Mouse (Mus musculus) liver, embryonic 15.5 days (tissue): ENCODE data around the gene Pcsk4. TPM values are rescaled to one million over a fixed set of nuclear protein-coding genes. Genes with fewer than 3 reads are reported as not detected.

Experiments used
- ATAC-seq: fragments of 200-750 bp; cut with Nextera tagmentation; 2 replicates; pipeline ENCODE4 v1.8.0; 2017; ENCODE audit warnings: moderate number of reproducible peaks, mild to moderate bottlenecking, moderate library complexity; ENCODE audit not compliant: insufficient read depth
- H3K27ac ChIP-seq: fragments of 300-500 bp; sonication (generic); replicated peaks from 2 replicates; pipeline ENCODE4 v1.5.1; 2015; ENCODE audit warnings: mild to moderate bottlenecking, inconsistent platforms
- H3K27me3 ChIP-seq: fragments of 300-500 bp; sonication (generic); 2 replicates; pipeline ENCODE4 v1.6.1; 2015; ENCODE audit warnings: mild to moderate bottlenecking, inconsistent platforms
- H3K36me3 ChIP-seq: fragments of 300-500 bp; sonication (generic); replicated peaks from 2 replicates; pipeline ENCODE4 v1.6.1; 2015; ENCODE audit warnings: moderate library complexity, mild to moderate bottlenecking, inconsistent platforms
- H3K4me1 ChIP-seq: fragments of 300-500 bp; sonication (generic); replicated peaks from 2 replicates; pipeline ENCODE4 v1.6.1; 2015; ENCODE audit warnings: inconsistent platforms
- H3K4me2 ChIP-seq: fragments of 300-500 bp; sonication (generic); 2 replicates; pipeline ENCODE4 v1.6.1; 2015; ENCODE audit warnings: moderate library complexity, mild to moderate bottlenecking, inconsistent platforms
- H3K4me3 ChIP-seq: fragments of 300-500 bp; sonication (generic); replicated peaks from 2 replicates; pipeline ENCODE4 v1.5.1; 2015; ENCODE audit warnings: mild to moderate bottlenecking, inconsistent platforms
- H3K9ac ChIP-seq: fragments of 300-500 bp; sonication (generic); 2 replicates; pipeline ENCODE4 v1.6.1; 2015; ENCODE audit warnings: moderate library complexity, mild to moderate bottlenecking, inconsistent platforms
- H3K9me3 ChIP-seq: fragments of 300-500 bp; sonication (generic); replicated peaks from 2 replicates; pipeline ENCODE4 v1.6.1; 2016; ENCODE audit warnings: inconsistent platforms
- WGBS: fragments of 180-500 bp; shearing (Covaris S2); methylation state at CpG from one replicate; pipeline ENCODE4 v1.1.7; 2015; ENCODE audit warnings: mixed read lengths; ENCODE audit not compliant: insufficient replicate concordance; 5-methylcytosine and 5-hydroxymethylcytosine counted together
- polyA plus RNA-seq: library from polyadenylated mRNA; unstranded; fragments of >200 nt; fragmentation: Nextera tagmentation; extraction: Ambion mirVana; gene quantifications from 2 replicates; pipeline ENCODE4 v1.2.1, GENCODE M21; 2015

Gene Pcsk4
- polyA plus RNA-seq, 1 experiment from 2014 or later = 3.9 TPM

GRCm38 (mm10) chr10:80336263-80336662 lies 7.0 kb upstream of the Pcsk4 start:
- peaks cover 16% of the 10 kb centered on the region for H3K27me3 ChIP-seq
- H3K4me3 ChIP-seq = no peak overlapping the region
- peaks cover 55% of the 10 kb centered on the region for H3K4me1 ChIP-seq
- H3K27ac ChIP-seq = no peak overlapping the region
- ATAC-seq = no peak
- H3K9me3 ChIP-seq = no peaks in the 10 kb centered on the region
- WGBS = 70% methylated on average over 12 of the region's 12 CpGs
- H3K9ac ChIP-seq = no peak overlapping the region
- no peak overlapping the region for H3K4me2 ChIP-seq
- peaks cover 35% of the 10 kb centered on the region for H3K36me3 ChIP-seq

- peak overlapping the region; percentile 65; the same call in 1 of the 2 replicates for H3K9ac ChIP-seq
- peak overlapping the region; percentile 96 for H3K4me2 ChIP-seq
- H3K9me3 ChIP-seq = no peaks in the 10 kb centered on the region
- H3K4me1 ChIP-seq = peaks cover 71% of the 10 kb centered on the region
- peak overlapping the region; percentile 94 for H3K27ac ChIP-seq
- H3K4me3 ChIP-seq = peak overlapping the region; percentile 68
- ATAC-seq = no peak
- 54% methylated on average over 5 of the region's 5 CpGs for WGBS
- peaks cover 35% of the 10 kb centered on the region for H3K36me3 ChIP-seq
- H3K27me3 ChIP-seq = peaks cover 3% of the 10 kb centered on the region; the same call in 1 of the 2 replicates
Observed at GRCm38 (mm10) chr10:80332525-80332989, 3.3 kb upstream of the Pcsk4 start.

- H3K36me3 ChIP-seq = peaks cover 34% of the 10 kb centered on the region
- H3K27me3 ChIP-seq = peaks cover 3% of the 10 kb centered on the region; the same call in 1 of the 2 replicates
- peak overlapping the region; percentile 65 for H3K9ac ChIP-seq
- no peaks in the 10 kb centered on the region for H3K9me3 ChIP-seq
- peak overlapping the region; percentile 94 for H3K27ac ChIP-seq
- peak overlapping the region; percentile 68 for H3K4me3 ChIP-seq
- H3K4me1 ChIP-seq = peaks cover 71% of the 10 kb centered on the region
- WGBS = 21% methylated on average over 10 of the region's 10 CpGs
- H3K4me2 ChIP-seq = peak overlapping the region; percentile 96
- ATAC-seq = peak; percentile 75
Observed at GRCm38 (mm10) chr10:80331636-80332524, 2.6 kb upstream of the Pcsk4 start.

- ATAC-seq = no peak
- 55% methylated on average over 2 of the region's 2 CpGs for WGBS
- Histone ChIP-seq H3K27me3 (no peaks in the 10 kb centered on the region), H3K36me3 (peaks cover 25% of the 10 kb centered on the region), H3K9me3 (no peaks in the 10 kb centered on the region), H3K4me1 (peaks cover 68% of the 10 kb centered on the region), H3K9ac (peak overlapping the region; percentile 65), H3K4me3 (peak overlapping the region; percentile 68), H3K27ac (peak overlapping the region; percentile 94), H3K4me2 (peak overlapping the region; percentile 96)
Observed at GRCm38 (mm10) chr10:80330888-80331287, 1.6 kb upstream of the Pcsk4 start.

GRCm38 (mm10) chr10:80330084-80330483 lies 786 bp upstream of the Pcsk4 start:
- peak overlapping the region; percentile 96 for H3K4me2 ChIP-seq
- no peaks in the 10 kb centered on the region for H3K9me3 ChIP-seq
- H3K36me3 ChIP-seq = peaks cover 17% of the 10 kb centered on the region
- H3K9ac ChIP-seq = peak overlapping the region; percentile 65
- peak overlapping the region; percentile 68 for H3K4me3 ChIP-seq
- H3K27ac ChIP-seq = peak overlapping the region; percentile 94
- ATAC-seq = no peak
- H3K27me3 ChIP-seq = no peaks in the 10 kb centered on the region
- peaks cover 71% of the 10 kb centered on the region for H3K4me1 ChIP-seq
- WGBS = under 1% methylated on average over 41 of the region's 41 CpGs

GRCm38 (mm10) chr10:80325045-80325444 lies 4.3 kb downstream of the Pcsk4 start:
- ATAC-seq = no peak
- H3K4me2 ChIP-seq = 0 out of 2 replicates have a peak overlapping the region, but pooled peaks have one; percentile 10
- peaks cover 75% of the 10 kb centered on the region for H3K4me1 ChIP-seq
- no peak overlapping the region for H3K4me3 ChIP-seq
- no peaks in the 10 kb centered on the region for H3K27me3 ChIP-seq
- H3K9me3 ChIP-seq = no peaks in the 10 kb centered on the region
- WGBS = 77% methylated on average over 21 of the region's 21 CpGs
- H3K36me3 ChIP-seq = no peaks in the 10 kb centered on the region
- no peak overlapping the region for H3K27ac ChIP-seq
- no peak overlapping the region for H3K9ac ChIP-seq

- Histone ChIP-seq H3K9ac (no peak overlapping the region), H3K4me3 (peak overlapping the region; percentile 77), H3K4me1 (peaks cover 75% of the 10 kb centered on the region), H3K36me3 (no peaks in the 10 kb centered on the region; the same call in 1 of the 2 replicates), H3K27me3 (no peaks in the 10 kb centered on the region), H3K27ac (peak overlapping the region; percentile 86), H3K9me3 (no peaks in the 10 kb centered on the region), H3K4me2 (peak overlapping the region; percentile 100)
- ATAC-seq = no peak
- WGBS = 66% methylated on average over 17 of the region's 17 CpGs
Observed at GRCm38 (mm10) chr10:80324120-80325037, 4.9 kb downstream of the Pcsk4 start.

- Histone ChIP-seq H3K27me3 (no peaks in the 10 kb centered on the region), H3K4me2 (peak overlapping the region; percentile 100), H3K4me3 (peak overlapping the region; percentile 77), H3K36me3 (peaks cover 9% of the 10 kb centered on the region), H3K9me3 (no peaks in the 10 kb centered on the region), H3K27ac (peak overlapping the region; percentile 86), H3K4me1 (peaks cover 75% of the 10 kb centered on the region), H3K9ac (peak overlapping the region; percentile 70)
- peak; percentile 66 for ATAC-seq
- WGBS = under 1% methylated on average over 46 of the region's 46 CpGs
Observed at GRCm38 (mm10) chr10:80323261-80324119, 5.8 kb downstream of the Pcsk4 start.

- H3K4me3 ChIP-seq = peak overlapping the region; percentile 77
- H3K4me2 ChIP-seq = peak overlapping the region; percentile 100
- no peaks in the 10 kb centered on the region for H3K27me3 ChIP-seq
- no peaks in the 10 kb centered on the region for H3K9me3 ChIP-seq
- H3K27ac ChIP-seq = peak overlapping the region; percentile 86
- peaks cover 77% of the 10 kb centered on the region for H3K4me1 ChIP-seq
- ATAC-seq = peak; percentile 8
- 2% methylated on average over 28 of the region's 28 CpGs for WGBS
- peaks cover 16% of the 10 kb centered on the region for H3K36me3 ChIP-seq
- peak overlapping the region; percentile 70 for H3K9ac ChIP-seq
Observed at GRCm38 (mm10) chr10:80322811-80323211, 6.5 kb downstream of the Pcsk4 start.
